Mouse (Mus musculus) embryonic facial prominence, embryonic 14.5 days (tissue): ENCODE data around the gene Rps23. TPM values are rescaled to one million over a fixed set of nuclear protein-coding genes. Genes with fewer than 3 reads are reported as not detected.
A peak's percentile ranks its signal among the peaks of the same experiment; 100 is the strongest.

Experiments used
- ATAC-seq: fragments of 200-750 bp; cut with Nextera tagmentation; 2 replicates; pipeline ENCODE4 v1.8.0; 2017; ENCODE audit warnings: low read depth, moderate number of reproducible peaks, moderate TSS enrichment
- DNase-seq: peaks from one replicate; pipeline ENCODE4 v3.0.0-alpha.2; 2015; ENCODE audit warnings: low spot score
- H3K27ac ChIP-seq: fragments of 300-500 bp; sonication (generic); replicated peaks from 2 replicates; pipeline ENCODE4 v1.5.1; 2014; ENCODE audit warnings: low read depth, mild to moderate bottlenecking, low read length, moderate library complexity
- H3K27me3 ChIP-seq: fragments of 300-500 bp; sonication (generic); replicated peaks from 2 replicates; pipeline ENCODE4 v1.6.1; 2014; ENCODE audit warnings: low read length; ENCODE audit not compliant: control insufficient read depth, insufficient read depth
- H3K36me3 ChIP-seq: fragments of 300-500 bp; sonication (generic); 2 replicates; pipeline ENCODE4 v1.6.1; 2014; ENCODE audit warnings: low read length, mixed read lengths; ENCODE audit not compliant: control insufficient read depth, insufficient read depth
- H3K4me1 ChIP-seq: fragments of 300-500 bp; sonication (generic); 2 replicates; pipeline ENCODE4 v1.6.1; 2014; ENCODE audit warnings: antibody characterized with exemption, low read length; ENCODE audit not compliant: control insufficient read depth, insufficient read depth
- H3K4me2 ChIP-seq: fragments of 300-500 bp; sonication (generic); 2 replicates; pipeline ENCODE4 v1.6.1; 2014; ENCODE audit warnings: low read depth, mild to moderate bottlenecking, low read length, moderate library complexity, mixed read lengths
- H3K4me3 ChIP-seq: fragments of 300-500 bp; sonication (generic); 2 replicates; pipeline ENCODE4 v1.5.1; 2014; ENCODE audit warnings: low read depth, mild to moderate bottlenecking, low read length
- H3K9ac ChIP-seq: fragments of 300-500 bp; sonication (generic); 2 replicates; pipeline ENCODE4 v1.6.1; 2014; ENCODE audit warnings: low read depth, mild to moderate bottlenecking, low read length, moderate library complexity, mixed read lengths
- H3K9me3 ChIP-seq: fragments of 300-500 bp; sonication (generic); 2 replicates; pipeline ENCODE4 v1.6.1; 2016; ENCODE audit warnings: low read length; ENCODE audit not compliant: control insufficient read depth
- WGBS: fragments of 180-500 bp; shearing (Covaris S2); extraction: QIAGEN DNeasy Blood & Tissue Kit; methylation state at CpG from one replicate; pipeline ENCODE4 v1.1.7; 2014; 5-methylcytosine and 5-hydroxymethylcytosine counted together
- polyA plus RNA-seq: library from polyadenylated mRNA; unstranded; fragments of >200 nt; fragmentation: Nextera tagmentation; extraction: Ambion mirVana; gene quantifications from 2 replicates; pipeline ENCODE4 v1.2.1, GENCODE M21; 2014

The Rps23 gene
- polyA plus RNA-seq, 1 experiment from 2014 or later: 334 TPM

DNA sequence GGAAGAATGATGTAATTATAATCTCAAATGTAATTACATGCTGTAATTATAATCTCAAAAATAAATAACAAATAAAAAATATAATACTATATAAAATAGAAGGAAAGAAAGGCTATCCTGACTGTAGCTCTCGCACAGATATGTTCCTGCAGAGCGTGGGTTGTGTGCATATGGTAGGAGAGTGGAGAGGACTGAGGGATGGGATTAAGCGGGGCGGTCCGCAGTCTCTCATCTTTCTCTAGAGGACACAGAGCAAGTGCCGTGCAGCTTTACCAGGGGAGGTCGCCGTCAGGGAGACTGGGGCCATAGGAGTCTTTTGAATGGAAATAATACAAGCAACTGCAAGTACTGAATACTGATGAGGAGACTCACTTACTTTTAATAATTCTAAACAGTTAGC is 37.8 kb downstream of the Rps23 start:
- Histone ChIP-seq H3K9ac (no peak overlapping the region), H3K4me2 (no peak overlapping the region), H3K4me3 (no peak overlapping the region), H3K36me3 (no peaks in the 10 kb centered on the region), H3K27me3 (no peaks in the 10 kb centered on the region), H3K4me1 (no peaks in the 10 kb centered on the region), H3K27ac (no peak overlapping the region), H3K9me3 (no peaks in the 10 kb centered on the region)
- ATAC-seq (no peak), DNase-seq (no peak)
- 91% methylated on average over 8 of the region's 8 CpGs for WGBS

- no peak overlapping the region for H3K4me2 ChIP-seq
- no peak overlapping the region for H3K27ac ChIP-seq
- H3K36me3 ChIP-seq: no peaks in the 10 kb centered on the region
- WGBS: 58% methylated on average over 10 of the region's 10 CpGs
- no peaks in the 10 kb centered on the region for H3K9me3 ChIP-seq
- no peak overlapping the region for H3K9ac ChIP-seq
- ATAC-seq (no peak), DNase-seq (no peak)
- no peaks in the 10 kb centered on the region for H3K4me1 ChIP-seq
- no peaks in the 10 kb centered on the region for H3K27me3 ChIP-seq
- no peak overlapping the region for H3K4me3 ChIP-seq
These were observed 40.3 kb downstream of the Rps23 start for GRCm38 (mm10) chr13:90962836-90963760.

DNA sequence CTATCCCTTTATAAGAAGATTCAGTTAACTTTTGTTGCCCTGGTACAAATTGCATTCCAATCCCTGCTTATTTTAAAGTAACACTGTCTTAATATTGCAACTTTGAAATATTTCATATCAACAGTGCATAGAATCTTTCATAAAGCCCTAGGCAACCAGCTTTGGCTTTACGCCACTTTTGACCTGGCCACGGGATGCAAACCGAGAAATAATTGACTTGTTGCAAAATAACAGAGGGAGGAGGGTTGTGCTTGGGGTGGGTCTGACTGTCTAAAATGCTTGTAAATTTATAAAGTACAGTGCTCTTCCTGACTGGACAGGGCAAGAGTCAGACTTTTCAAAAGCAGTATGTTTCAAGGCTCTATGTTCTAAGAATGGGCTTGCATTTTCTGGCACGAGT is 41.8 kb downstream of the Rps23 start:
- WGBS: 70% methylated on average over 4 of the region's 4 CpGs
- no peak for ATAC-seq

GRCm38 (mm10) chr13:90965996-90966395 is 43.2 kb downstream of the Rps23 start:
- no peak overlapping the region for H3K27ac ChIP-seq
- H3K36me3 ChIP-seq: no peaks in the 10 kb centered on the region
- DNase-seq (no peak), ATAC-seq (no peak)
- H3K9ac ChIP-seq: no peak overlapping the region
- no peaks in the 10 kb centered on the region for H3K27me3 ChIP-seq
- no peaks in the 10 kb centered on the region for H3K4me1 ChIP-seq
- no peak overlapping the region for H3K4me2 ChIP-seq
- no peak overlapping the region for H3K4me3 ChIP-seq
- WGBS: 77% methylated on average over 8 of the region's 8 CpGs
- H3K9me3 ChIP-seq: no peaks in the 10 kb centered on the region

More for the DNA sequence above, 41.8 kb downstream of the Rps23 start:
- Histone ChIP-seq H3K4me2 (no peak overlapping the region), H3K9me3 (no peaks in the 10 kb centered on the region), H3K27ac (no peak overlapping the region), H3K36me3 (no peaks in the 10 kb centered on the region), H3K4me3 (no peak overlapping the region), H3K4me1 (no peaks in the 10 kb centered on the region), H3K27me3 (no peaks in the 10 kb centered on the region), H3K9ac (no peak overlapping the region)
- DNase-seq: no peak

DNA sequence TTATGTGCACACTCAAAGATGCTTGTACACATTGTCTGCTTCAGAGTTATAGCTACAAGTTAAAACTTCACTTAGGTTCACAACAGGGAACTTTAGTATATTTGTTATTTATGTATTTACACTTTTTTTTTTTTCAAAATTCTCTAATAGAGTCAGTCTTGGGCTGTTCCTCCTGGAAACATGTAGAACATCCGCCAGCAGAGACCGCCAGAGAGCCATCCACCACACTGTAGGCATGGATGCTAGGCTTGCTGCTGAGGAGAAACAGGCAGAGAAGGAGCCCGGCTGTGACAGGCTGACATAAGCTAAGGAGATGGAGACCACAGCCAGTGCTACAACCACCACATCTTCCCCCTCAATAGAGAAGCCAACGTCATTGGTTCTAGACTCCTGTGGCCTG is 44.7 kb downstream of the Rps23 start:
- Histone ChIP-seq H3K9me3 (no peaks in the 10 kb centered on the region), H3K4me2 (no peak overlapping the region), H3K27ac (no peak overlapping the region), H3K4me1 (no peaks in the 10 kb centered on the region), H3K9ac (no peak overlapping the region), H3K36me3 (no peaks in the 10 kb centered on the region), H3K4me3 (no peak overlapping the region), H3K27me3 (no peaks in the 10 kb centered on the region)
- 8% methylated on average over 4 of the region's 4 CpGs for WGBS
- peak; percentile 92 for ATAC-seq
- DNase-seq: peak; percentile 85

DNA sequence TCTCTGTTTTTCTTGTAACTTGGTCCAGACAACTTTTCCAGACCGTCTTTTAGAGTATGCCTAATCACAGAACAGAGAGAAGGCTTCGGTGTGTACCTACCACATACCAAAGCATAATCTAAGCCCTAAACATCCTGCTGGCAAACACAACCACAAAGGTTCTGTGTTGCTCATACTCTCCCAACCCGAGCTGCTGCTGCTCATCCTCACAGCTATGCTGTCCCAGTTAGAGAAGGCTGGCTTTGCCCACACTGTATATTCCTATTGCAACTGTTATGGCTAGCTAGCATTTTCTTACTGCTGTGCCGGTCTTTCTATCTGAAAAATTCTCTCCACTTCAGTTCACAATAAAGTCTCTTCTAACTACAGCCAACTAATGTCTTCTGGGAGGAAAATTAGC is 46.2 kb downstream of the Rps23 start:
- no peak overlapping the region for H3K27ac ChIP-seq
- H3K4me1 ChIP-seq: no peaks in the 10 kb centered on the region
- 64% methylated on average over 4 of the region's 4 CpGs for WGBS
- no peak for DNase-seq
- H3K36me3 ChIP-seq: no peaks in the 10 kb centered on the region
- ATAC-seq: no peak
- H3K9ac ChIP-seq: no peak overlapping the region
- no peak overlapping the region for H3K4me3 ChIP-seq
- no peaks in the 10 kb centered on the region for H3K27me3 ChIP-seq
- no peaks in the 10 kb centered on the region for H3K9me3 ChIP-seq
- H3K4me2 ChIP-seq: no peak overlapping the region

DNA sequence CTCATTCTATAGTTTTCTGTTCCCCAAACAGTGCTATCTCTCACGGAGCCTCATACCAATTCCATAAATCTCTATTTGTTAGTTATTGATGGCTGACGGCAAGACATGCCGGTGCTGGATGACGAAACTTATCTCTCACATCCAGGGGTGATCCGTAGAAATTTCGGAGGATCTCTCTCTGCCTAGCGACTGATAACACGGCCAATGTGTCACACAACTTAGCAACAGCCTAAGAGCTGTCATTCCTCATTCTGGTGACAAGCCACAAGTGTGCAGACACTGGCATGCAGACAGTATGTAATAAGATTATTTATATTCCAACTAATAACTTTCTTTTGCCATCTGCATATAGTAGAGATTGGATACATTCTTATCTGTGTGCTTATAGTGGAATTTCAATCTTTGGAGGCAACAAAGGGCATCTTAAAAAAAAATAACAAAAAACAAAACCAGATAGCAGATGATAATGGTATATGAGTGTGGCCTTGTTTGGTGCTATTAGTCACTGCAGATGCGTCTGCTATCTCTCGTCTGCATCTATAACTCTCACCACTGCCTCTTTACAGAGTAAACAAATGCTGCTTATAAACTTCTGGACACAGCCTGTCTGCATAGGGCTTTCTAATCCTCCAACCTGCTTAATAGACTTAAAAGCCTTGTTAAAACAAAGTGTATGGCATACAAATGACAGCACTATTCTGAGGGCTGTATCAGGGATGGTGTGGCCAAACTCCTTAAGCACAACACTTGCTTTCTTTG is 47.7 kb downstream of the Rps23 start:
- Histone ChIP-seq H3K4me1 (no peaks in the 10 kb centered on the region), H3K9me3 (no peaks in the 10 kb centered on the region), H3K4me2 (no peak overlapping the region), H3K27me3 (no peaks in the 10 kb centered on the region), H3K9ac (no peak overlapping the region), H3K27ac (no peak overlapping the region), H3K36me3 (no peaks in the 10 kb centered on the region), H3K4me3 (no peak overlapping the region)
- ATAC-seq (no peak), DNase-seq (no peak)
- WGBS: 82% methylated on average over 10 of the region's 10 CpGs

DNA sequence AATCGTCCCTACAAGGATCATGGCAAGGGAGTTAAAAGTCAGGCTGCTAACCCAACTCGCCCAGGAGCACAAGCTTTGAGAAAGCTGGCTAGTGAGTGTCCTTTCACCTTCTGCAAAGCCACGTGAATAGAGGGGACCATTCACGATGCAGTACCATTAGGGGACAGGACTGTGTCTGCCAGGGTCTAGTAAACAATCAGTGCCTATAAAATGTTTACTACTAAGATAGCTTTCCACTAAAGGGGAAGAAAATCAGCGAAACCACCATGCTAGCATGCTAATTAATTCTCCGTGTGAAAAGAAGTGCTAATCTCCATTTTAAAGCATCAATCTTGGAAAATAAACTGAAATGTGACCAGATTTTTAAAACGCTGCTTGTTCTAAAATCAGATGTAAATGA is 50.7 kb downstream of the Rps23 start:
- Histone ChIP-seq H3K9ac (no peak overlapping the region), H3K4me3 (no peak overlapping the region), H3K36me3 (no peaks in the 10 kb centered on the region), H3K4me1 (no peaks in the 10 kb centered on the region), H3K4me2 (no peak overlapping the region), H3K27me3 (no peaks in the 10 kb centered on the region), H3K27ac (no peak overlapping the region), H3K9me3 (no peaks in the 10 kb centered on the region)
- DNase-seq: no peak
- ATAC-seq: no peak
- 61% methylated on average over 7 of the region's 7 CpGs for WGBS
